Mouse (Mus musculus) myocyte (in vitro differentiated cells): Measurements from ENCODE around the gene Cep162.

Experiments
- CEBPB ChIP-seq: IDR thresholded peaks from 2 replicates; pipeline ENCODE4 v1.6.1; 2011; ENCODE audit warnings: mild to moderate bottlenecking, moderate library complexity; ENCODE audit not compliant: poor library complexity, insufficient read depth, severe bottlenecking
- E2F4 ChIP-seq: IDR thresholded peaks from one replicate; pipeline ENCODE4 v1.6.1; 2011; ENCODE audit warnings: mild to moderate bottlenecking, control low read depth, moderate library complexity; ENCODE audit not compliant: insufficient read depth
- MAX ChIP-seq: IDR thresholded peaks from one replicate; pipeline ENCODE4 v1.6.1; 2011; ENCODE audit warnings: low read depth, mild to moderate bottlenecking, control low read depth
- MYOG ChIP-seq, 3 experiments: IDR thresholded peaks; one replicate each; pipeline ENCODE4 v1.6.1; 2011; ENCODE audit warnings: control low read depth in 2 of 3, low read depth in 2 of 3, mild to moderate bottlenecking in 2 of 3; ENCODE audit not compliant: insufficient read length in 2 of 3, control insufficient read depth in 1 of 3, insufficient read depth in 1 of 3
- POLR2A ChIP-seq: IDR thresholded peaks from one replicate; pipeline ENCODE4 v1.6.1; 2011; ENCODE audit warnings: low read depth, mild to moderate bottlenecking, control low read depth, moderate library complexity; ENCODE audit not compliant: insufficient read length
- POLR2AphosphoS2 ChIP-seq: IDR thresholded peaks from one replicate; pipeline ENCODE4 v1.6.1; 2011; ENCODE audit warnings: low read depth, control low read depth; ENCODE audit not compliant: insufficient read length
- SRF ChIP-seq: IDR thresholded peaks from one replicate; pipeline ENCODE4 v1.6.1; 2011; ENCODE audit warnings: low read depth; ENCODE audit not compliant: control insufficient read depth, insufficient read length
- TCF12 ChIP-seq: IDR thresholded peaks from one replicate; pipeline ENCODE4 v1.6.1; 2011; ENCODE audit warnings: mild to moderate bottlenecking, control low read depth; ENCODE audit not compliant: poor library complexity, insufficient read depth, severe bottlenecking
- USF1 ChIP-seq: IDR thresholded peaks from one replicate; pipeline ENCODE4 v1.6.1; 2011; ENCODE audit warnings: low read depth, mild to moderate bottlenecking, control low read depth, moderate library complexity

- TF ChIP-seq POLR2A (no peak), MYOG (IDR thresholded peaks at IDR 0.05; ENCODE audit: control insufficient read depth in 1 of 3, insufficient read depth in 1 of 3, insufficient read length in 2 of 3, low read depth in 2 of 3) (no peak), USF1 (no peak), CEBPB (no peak), E2F4 (no peak), TCF12 (no peak), POLR2AphosphoS2 (no peak), SRF (no peak), MAX (no peak)
Measured at GRCm38 (mm10) chr9:87297522-87297921, 42.2 kb upstream of the Cep162 start.
